Mouse (Mus musculus) limb, embryonic 11.5 days (tissue): ENCODE data around the gene Olfr552. TPM values are rescaled to one million over a fixed set of nuclear protein-coding genes. Genes with fewer than 3 reads are reported as not detected.
A peak's percentile ranks its signal among the peaks of the same experiment; 100 is the strongest.

Experiments
- ATAC-seq: fragments of 200-750 bp; cut with Nextera tagmentation; 2 replicates; pipeline ENCODE4 v1.8.0; 2017; ENCODE audit warnings: low read depth; ENCODE audit not compliant: insufficient number of reproducible peaks, low FRiP score, low TSS enrichment
- DNase-seq: peaks from one replicate; pipeline ENCODE4 v3.0.0-alpha.2; 2015; ENCODE audit warnings: low spot score
- H3K27ac ChIP-seq: fragments of 300-500 bp; sonication (generic); replicated peaks from 2 replicates; pipeline ENCODE4 v1.5.1; 2014; ENCODE audit warnings: low read depth, mild to moderate bottlenecking, low read length
- H3K27me3 ChIP-seq: fragments of 300-500 bp; sonication (generic); 2 replicates; pipeline ENCODE4 v1.6.1; 2014; ENCODE audit warnings: mild to moderate bottlenecking, low read length, mixed read lengths; ENCODE audit not compliant: control insufficient read depth, insufficient read depth
- H3K36me3 ChIP-seq: fragments of 300-500 bp; sonication (generic); 2 replicates; pipeline ENCODE4 v1.6.1; 2014; ENCODE audit warnings: mild to moderate bottlenecking, low read length, moderate library complexity, mixed read lengths; ENCODE audit not compliant: control insufficient read depth, insufficient read depth
- H3K4me1 ChIP-seq: fragments of 300-500 bp; sonication (generic); 2 replicates; pipeline ENCODE4 v1.6.1; 2014; ENCODE audit warnings: low read length, mixed read lengths; ENCODE audit not compliant: control insufficient read depth, insufficient read depth
- H3K4me2 ChIP-seq: fragments of 300-500 bp; sonication (generic); 2 replicates; pipeline ENCODE4 v1.6.1; 2014; ENCODE audit warnings: low read depth, mild to moderate bottlenecking, moderate library complexity; ENCODE audit not compliant: severe bottlenecking
- H3K4me3 ChIP-seq: fragments of 300-500 bp; sonication (generic); 2 replicates; pipeline ENCODE4 v1.5.1; 2014; ENCODE audit warnings: low read depth, low read length
- H3K9ac ChIP-seq: fragments of 300-500 bp; sonication (generic); 2 replicates; pipeline ENCODE4 v1.6.1; 2014; ENCODE audit warnings: mild to moderate bottlenecking, low read length
- H3K9me3 ChIP-seq: fragments of 300-500 bp; sonication (generic); 2 replicates; pipeline ENCODE4 v1.6.1; 2016; ENCODE audit warnings: low read length; ENCODE audit not compliant: control insufficient read depth
- WGBS: fragments of 180-500 bp; shearing (Covaris S2); extraction: QIAGEN DNeasy Blood & Tissue Kit; methylation state at CpG from one replicate; pipeline ENCODE4 v1.1.7; 2014; 5-methylcytosine and 5-hydroxymethylcytosine counted together
- polyA plus RNA-seq: library from polyadenylated mRNA; unstranded; fragments of >200 nt; fragmentation: Nextera tagmentation; extraction: Ambion mirVana; gene quantifications from 2 replicates; pipeline ENCODE4 v1.2.1, GENCODE M21; 2014

Olfr552 gene
- not detected in 2 replicates for polyA plus RNA-seq

DNA sequence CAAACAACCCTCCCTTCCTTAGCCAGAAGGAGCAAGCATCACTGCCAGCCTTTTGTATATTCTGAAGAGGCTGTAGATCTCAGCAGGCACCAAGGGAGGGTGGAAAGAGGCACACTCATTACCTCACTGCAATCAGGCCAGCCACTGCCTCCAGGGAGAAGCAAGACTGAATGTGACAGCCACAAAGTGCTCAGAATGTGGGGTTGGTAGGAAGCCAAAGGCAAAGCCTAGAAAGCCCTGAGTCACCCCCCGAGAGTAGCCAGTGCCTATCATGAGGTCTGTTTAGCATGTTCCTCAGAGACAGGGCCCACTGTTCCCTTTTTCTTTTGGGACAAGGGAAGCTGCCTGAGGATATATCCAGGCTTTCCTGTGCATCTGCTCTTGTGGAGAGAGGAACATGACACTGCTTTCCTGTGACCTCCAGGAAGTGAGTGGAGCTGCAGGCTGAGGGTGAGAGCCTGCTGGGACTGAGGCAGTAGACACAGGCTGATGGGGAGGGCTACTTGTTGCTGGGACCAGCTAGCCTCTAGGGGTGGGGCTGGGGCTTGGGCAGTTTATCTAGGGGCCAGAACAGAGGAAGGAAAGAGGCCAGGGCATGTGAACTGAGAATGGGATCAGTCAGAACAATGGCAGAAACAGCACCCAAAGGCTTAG is at the start of gene Olfr552:
Gene Olfr552 (plus strand): TSS at position 393 of the 654 bp plus-strand sequence.
- no peaks in the 10 kb centered on the region for H3K9me3 ChIP-seq
- no peaks in the 10 kb centered on the region for H3K27me3 ChIP-seq
- no peak within 1 kb of the TSS for H3K27ac ChIP-seq
- H3K9ac ChIP-seq: no peak within 1 kb of the TSS
- no peaks in the 10 kb centered on the region for H3K36me3 ChIP-seq
- ATAC-seq (no peak), DNase-seq (no peak)
- H3K4me3 ChIP-seq: no peak within 1 kb of the TSS
- no peak within 1 kb of the TSS for H3K4me2 ChIP-seq
- no peaks in the 10 kb centered on the region for H3K4me1 ChIP-seq
- 72% methylated on average over 1 of the region's 1 CpGs for WGBS

DNA sequence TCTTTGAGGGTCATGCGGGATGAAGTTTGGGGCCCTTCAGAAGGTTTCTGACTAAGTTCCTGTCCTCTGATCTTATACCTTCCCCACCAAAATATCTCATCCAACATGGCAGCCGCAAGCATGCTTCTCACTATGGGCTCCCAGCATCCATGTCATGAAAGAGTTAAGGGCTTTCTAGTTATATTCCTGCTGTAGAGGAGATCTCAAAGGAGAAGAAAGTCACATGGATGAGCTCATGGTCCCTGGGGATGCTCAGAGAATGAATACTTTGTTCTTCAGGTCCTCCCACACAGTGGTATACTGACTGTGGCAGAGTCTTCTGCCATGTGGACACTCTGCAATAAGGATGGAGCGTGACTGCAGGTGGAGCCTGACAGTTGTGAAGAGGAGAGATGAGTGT is 48.0 kb upstream of the Olfr552 start, which contains the start of gene Olfr549:
Gene Olfr549 (plus strand): TSS at position 301 of the 400 bp plus-strand sequence.
- H3K27me3 ChIP-seq: no peaks in the 10 kb centered on the region
- no peaks in the 10 kb centered on the region for H3K4me1 ChIP-seq
- WGBS: 92% methylated on average over 3 of the region's 3 CpGs
- no peak within 1 kb of the TSS for H3K4me3 ChIP-seq
- DNase-seq (no peak), ATAC-seq (no peak)
- H3K36me3 ChIP-seq: no peaks in the 10 kb centered on the region
- no peaks in the 10 kb centered on the region for H3K9me3 ChIP-seq
- H3K27ac ChIP-seq: no peak within 1 kb of the TSS
- H3K4me2 ChIP-seq: no peak within 1 kb of the TSS
- no peak within 1 kb of the TSS for H3K9ac ChIP-seq

DNA sequence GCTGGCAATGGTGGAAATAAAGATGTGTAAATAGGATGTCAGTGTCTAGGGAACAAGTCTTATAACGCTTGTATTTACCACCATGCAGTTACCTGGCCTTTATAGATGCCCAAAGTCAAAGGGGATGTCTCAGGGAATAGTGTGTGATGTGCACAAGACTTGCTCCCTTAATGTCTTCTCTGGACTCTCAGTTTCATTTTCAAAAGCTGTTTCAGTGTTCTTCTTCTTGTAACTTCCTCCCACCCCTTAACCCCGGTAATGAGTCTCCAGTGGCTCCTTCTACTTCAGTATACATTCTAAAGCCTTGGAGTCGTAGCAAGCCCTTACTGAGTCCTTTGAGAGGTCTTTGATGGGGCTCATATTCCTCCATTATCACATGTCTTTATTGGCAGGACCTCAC is 44.3 kb upstream of the Olfr552 start:
- Histone ChIP-seq H3K27ac (no peak overlapping the region), H3K36me3 (no peaks in the 10 kb centered on the region), H3K4me1 (no peaks in the 10 kb centered on the region), H3K9me3 (no peaks in the 10 kb centered on the region), H3K4me2 (no peak overlapping the region), H3K9ac (no peak overlapping the region), H3K4me3 (no peak overlapping the region), H3K27me3 (no peaks in the 10 kb centered on the region)
- ATAC-seq: no peak
- 78% methylated on average over 3 of the region's 3 CpGs for WGBS
- no peak for DNase-seq

DNA sequence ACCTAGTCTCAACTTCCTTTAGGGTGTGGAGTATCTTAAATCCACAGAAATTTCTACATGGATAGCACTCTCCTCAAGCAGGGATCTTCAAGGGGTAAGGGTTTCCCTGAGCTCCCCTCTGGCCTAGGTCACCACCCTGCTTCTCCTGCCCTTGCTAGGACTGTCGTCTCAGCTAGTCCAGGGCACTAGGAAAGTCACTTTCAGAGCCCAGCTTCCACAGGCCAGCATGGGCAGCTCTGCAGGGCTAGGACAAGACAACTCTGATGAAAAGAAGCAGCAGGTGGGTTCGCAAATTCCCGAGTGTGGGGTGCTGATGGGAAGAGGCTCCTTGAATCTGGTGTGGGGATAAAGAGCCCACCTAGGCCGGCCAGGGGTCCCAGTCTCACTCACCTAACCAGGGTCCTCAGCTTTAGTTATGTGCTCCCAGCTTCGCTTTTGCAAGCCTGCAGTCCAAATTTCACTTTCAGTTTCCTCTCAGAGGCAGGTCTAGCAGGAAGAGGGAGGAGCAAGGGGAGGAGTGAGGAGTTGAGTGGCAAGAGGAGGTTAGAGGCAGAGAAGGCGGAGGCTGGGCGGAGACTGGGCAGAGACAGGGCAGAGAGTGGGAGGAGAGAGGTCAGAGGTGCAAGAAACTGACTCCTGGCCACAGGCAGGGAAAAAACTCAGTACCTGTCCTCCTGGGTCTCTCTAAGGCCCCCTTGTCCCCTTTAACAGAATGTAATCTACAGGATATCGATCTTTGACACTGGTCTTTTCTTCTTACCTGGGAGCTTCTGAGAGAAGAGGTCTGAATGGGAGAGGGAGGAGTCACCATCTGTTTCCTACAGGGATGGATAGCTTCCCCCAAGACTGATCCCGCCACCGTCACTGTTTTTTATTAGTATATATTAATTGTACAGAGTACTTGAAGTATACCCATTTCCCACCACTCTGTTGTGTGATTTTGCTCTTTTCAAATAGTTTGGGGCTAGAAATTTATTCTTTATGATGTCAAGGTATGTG is 32.3 kb upstream of the Olfr552 start, which contains the start of gene Trim21:
Gene Trim21 (minus strand): TSS at position 488 of the 999 bp plus-strand sequence.
- ATAC-seq (peak; percentile 94; the same call in 1 of the 2 replicates), DNase-seq (peak; percentile 77)
- WGBS: 25% methylated on average over 10 of the region's 10 CpGs
- Histone ChIP-seq H3K4me1 (no peaks in the 10 kb centered on the region), H3K9me3 (no peaks in the 10 kb centered on the region), H3K4me3 (peak within 1 kb of the TSS; percentile 38), H3K27ac (no peak within 1 kb of the TSS), H3K27me3 (no peaks in the 10 kb centered on the region), H3K36me3 (no peaks in the 10 kb centered on the region), H3K4me2 (peak within 1 kb of the TSS; percentile 65), H3K9ac (peak within 1 kb of the TSS; percentile 47)

DNA sequence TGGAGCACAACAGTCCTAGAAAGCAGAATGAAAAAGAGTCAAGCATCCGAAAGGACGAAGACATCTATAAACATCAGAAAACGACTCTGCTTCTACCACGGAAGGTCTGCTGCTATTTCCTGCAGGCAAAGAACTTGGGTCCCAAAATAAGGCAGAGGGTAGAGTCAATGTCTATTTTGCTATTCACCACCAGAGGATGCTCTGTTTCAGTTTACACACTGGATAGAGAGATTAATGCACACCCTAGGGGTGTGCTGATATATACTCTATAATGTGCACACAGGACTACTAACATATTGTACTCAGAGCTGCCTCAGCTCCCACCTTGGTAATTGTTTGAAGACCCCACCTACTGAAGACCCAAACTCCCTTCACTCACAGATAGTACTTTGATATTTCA is 31.4 kb upstream of the Olfr552 start:
- DNase-seq (no peak), ATAC-seq (no peak)
- Histone ChIP-seq H3K27ac (no peak overlapping the region), H3K4me1 (no peaks in the 10 kb centered on the region), H3K9me3 (no peaks in the 10 kb centered on the region), H3K9ac (no peak overlapping the region), H3K4me2 (no peak overlapping the region), H3K36me3 (no peaks in the 10 kb centered on the region), H3K27me3 (no peaks in the 10 kb centered on the region), H3K4me3 (no peak overlapping the region)
- 93% methylated on average over 4 of the region's 4 CpGs for WGBS

DNA sequence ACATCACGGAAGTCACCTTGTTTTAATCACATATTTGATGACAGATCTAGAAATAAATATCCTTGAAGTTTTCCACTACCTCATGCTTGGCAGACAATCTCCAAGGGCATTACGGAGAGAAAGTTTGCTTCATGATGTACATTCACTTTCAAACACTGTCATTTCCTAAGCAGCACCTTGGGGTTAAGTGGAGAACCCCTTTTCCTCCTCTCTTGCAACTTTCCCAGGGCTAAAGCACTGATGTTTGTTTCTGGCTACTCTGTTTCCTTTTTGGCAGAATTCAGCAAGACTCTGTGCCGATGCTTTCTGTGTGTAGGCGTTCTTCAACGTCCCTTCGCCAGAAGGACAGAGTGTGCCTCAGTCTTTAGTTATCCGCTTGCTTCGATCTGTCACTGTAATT is 26.4 kb upstream of the Olfr552 start, which contains the start of gene Olfr550:
Gene Olfr550 (plus strand): TSS at position 301 of the 400 bp plus-strand sequence.
- Histone ChIP-seq H3K27ac (no peak within 1 kb of the TSS), H3K4me2 (no peak within 1 kb of the TSS), H3K27me3 (no peaks in the 10 kb centered on the region), H3K9me3 (no peaks in the 10 kb centered on the region), H3K4me3 (no peak within 1 kb of the TSS), H3K36me3 (no peaks in the 10 kb centered on the region), H3K4me1 (no peaks in the 10 kb centered on the region), H3K9ac (no peak within 1 kb of the TSS)
- ATAC-seq (no peak), DNase-seq (no peak)
- WGBS: 96% methylated on average over 8 of the region's 8 CpGs

DNA sequence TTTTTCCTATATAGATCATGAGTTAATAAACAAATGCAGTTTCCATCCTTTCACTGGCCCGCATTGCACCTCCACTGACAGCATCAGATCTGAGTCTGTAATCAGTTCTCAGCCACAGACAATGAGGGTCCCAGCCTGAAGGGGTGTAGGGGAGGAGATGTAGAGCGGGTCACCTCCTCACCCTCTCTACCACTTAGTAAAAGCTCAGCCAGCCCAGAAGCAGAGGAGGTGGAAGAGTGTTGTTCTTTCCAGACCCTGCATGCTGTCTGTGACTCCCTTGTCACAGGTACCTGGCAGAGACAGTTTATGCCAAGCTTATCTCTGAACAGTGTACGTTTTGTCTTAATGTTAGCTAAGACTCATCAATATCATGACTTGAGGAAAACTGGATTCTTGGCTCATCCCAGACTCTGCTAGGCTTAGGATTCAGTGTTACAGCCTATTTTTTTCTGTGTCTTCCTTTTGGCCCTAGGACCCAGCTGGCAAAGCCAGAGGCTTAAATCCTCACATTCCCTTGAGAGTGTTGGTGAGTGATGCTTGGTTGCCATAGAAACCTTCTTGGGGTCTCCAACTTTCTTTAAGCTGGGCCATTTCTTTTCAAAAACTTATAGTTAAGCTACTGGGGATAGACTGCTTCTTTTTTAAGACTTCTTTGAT is 24.3 kb upstream of the Olfr552 start:
- Histone ChIP-seq H3K9ac (no peak overlapping the region), H3K27ac (no peak overlapping the region), H3K9me3 (no peaks in the 10 kb centered on the region), H3K4me2 (no peak overlapping the region), H3K4me3 (no peak overlapping the region), H3K4me1 (no peaks in the 10 kb centered on the region), H3K36me3 (no peaks in the 10 kb centered on the region), H3K27me3 (no peaks in the 10 kb centered on the region)
- no peak for ATAC-seq
- 81% methylated on average over 3 of the region's 3 CpGs for WGBS
- DNase-seq: no peak

DNA sequence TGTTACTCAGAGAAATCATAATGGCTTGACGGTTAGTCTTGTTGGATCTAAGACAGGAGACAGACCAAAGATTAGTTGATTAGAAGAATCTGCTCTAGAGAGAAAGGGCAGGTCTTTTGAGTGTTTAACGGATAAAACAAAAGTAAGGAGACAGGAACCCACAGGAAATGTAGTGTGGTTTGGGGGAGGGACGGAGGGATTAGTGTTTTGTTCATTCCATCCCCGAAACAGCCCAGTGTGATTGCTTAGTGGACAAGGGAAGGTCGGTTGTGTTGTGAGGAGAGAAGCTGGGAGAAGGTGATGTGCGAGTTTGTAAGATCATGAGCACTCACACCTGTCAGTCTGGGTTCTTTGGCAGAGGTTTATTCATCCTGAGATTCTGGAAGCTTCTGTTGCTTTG is 21.6 kb upstream of the Olfr552 start:
- Histone ChIP-seq H3K4me2 (no peak overlapping the region), H3K36me3 (no peaks in the 10 kb centered on the region), H3K9me3 (no peaks in the 10 kb centered on the region), H3K27me3 (no peaks in the 10 kb centered on the region), H3K9ac (no peak overlapping the region), H3K4me3 (no peak overlapping the region), H3K4me1 (no peaks in the 10 kb centered on the region), H3K27ac (no peak overlapping the region)
- ATAC-seq (no peak), DNase-seq (no peak)
- 77% methylated on average over 6 of the region's 6 CpGs for WGBS
